Mouse (Mus musculus) heart, postnatal 0 days (tissue): ENCODE measurements around the gene Elavl2. TPM values are rescaled to one million over a fixed set of nuclear protein-coding genes. Genes with fewer than 3 reads are reported as not detected.

Source experiments
- ATAC-seq: fragments of 200-750 bp; cut with Nextera tagmentation; 2 replicates; pipeline ENCODE4 v1.8.0; 2017; ENCODE audit warnings: low read depth, moderate number of reproducible peaks, moderate library complexity; ENCODE audit not compliant: insufficient read depth
- DNase-seq: peaks from one replicate; pipeline ENCODE4 v3.0.0-alpha.2; 2016; ENCODE audit warnings: low spot score
- H3K27ac ChIP-seq: fragments of 300-500 bp; sonication (generic); 2 replicates; pipeline ENCODE4 v1.5.1; 2014; ENCODE audit warnings: low read depth, mild to moderate bottlenecking
- H3K27me3 ChIP-seq: fragments of 300-500 bp; sonication (generic); 2 replicates; pipeline ENCODE4 v1.6.1; 2014; ENCODE audit warnings: low read length, mixed read lengths; ENCODE audit not compliant: control insufficient read depth, insufficient read depth
- H3K36me3 ChIP-seq: fragments of 300-500 bp; sonication (generic); replicated peaks from 2 replicates; pipeline ENCODE4 v1.6.1; 2014; ENCODE audit warnings: low read length, mixed read lengths; ENCODE audit not compliant: control insufficient read depth, insufficient read depth
- H3K4me1 ChIP-seq: fragments of 300-500 bp; sonication (generic); 2 replicates; pipeline ENCODE4 v1.6.1; 2014; ENCODE audit warnings: antibody characterized with exemption; ENCODE audit not compliant: control insufficient read depth, insufficient read depth
- H3K4me2 ChIP-seq: fragments of 300-500 bp; sonication (generic); 2 replicates; pipeline ENCODE4 v1.6.1; 2014; ENCODE audit warnings: low read depth, mild to moderate bottlenecking, low read length, moderate library complexity
- H3K4me3 ChIP-seq: fragments of 300-500 bp; sonication (generic); 2 replicates; pipeline ENCODE4 v1.5.1; 2014; ENCODE audit warnings: low read depth, low read length
- H3K9ac ChIP-seq: fragments of 300-500 bp; sonication (generic); replicated peaks from 2 replicates; pipeline ENCODE4 v1.6.1; 2014; ENCODE audit warnings: low read depth, low read length, mixed read lengths
- H3K9me3 ChIP-seq: fragments of 300-500 bp; sonication (generic); replicated peaks from 2 replicates; pipeline ENCODE4 v1.6.1; 2016; ENCODE audit warnings: low read length; ENCODE audit not compliant: control insufficient read depth
- CTCF ChIP-seq: IDR thresholded peaks from 2 replicates; pipeline ENCODE4 v1.5.1; 2016; ENCODE audit warnings: antibody characterized with exemption, control low read depth, low read depth
- EP300 ChIP-seq: IDR thresholded peaks from 2 replicates; pipeline ENCODE4 v1.6.1; 2016; ENCODE audit warnings: antibody characterized with exemption, low read depth
- WGBS: fragments of 180-500 bp; shearing (Covaris S2); extraction: QIAGEN DNeasy Blood & Tissue Kit; methylation state at CpG from one replicate; pipeline ENCODE4 v1.1.7; 2014; 5-methylcytosine and 5-hydroxymethylcytosine counted together
- polyA plus RNA-seq: library from polyadenylated mRNA; unstranded; fragments of >200 nt; fragmentation: Nextera tagmentation; extraction: Ambion mirVana; gene quantifications from 2 replicates; pipeline ENCODE4 v1.2.1, GENCODE M21; 2015
- total RNA-seq: library from RNA; depleted of rRNA; stranded (reverse); fragments of >200 nt; gene quantifications from 2 replicates; pipeline ENCODE4 v1.2.3, GENCODE M21; 2014; ENCODE audit warnings: low replicate concordance

Gene Elavl2
- total and polyA plus RNA-seq, 2 experiments from 2014 or later = 1.00 TPM; not detected in 1

- under 1% methylated on average over 28 of the region's 28 CpGs for WGBS
- peak; percentile 97 for ATAC-seq
- H3K27me3 ChIP-seq = peaks cover 65% of the 10 kb centered on the region
- H3K27ac ChIP-seq = no peak overlapping the region
- peak; percentile 92 for DNase-seq
- H3K36me3 ChIP-seq = no peaks in the 10 kb centered on the region
- H3K9me3 ChIP-seq = no peaks in the 10 kb centered on the region
- H3K4me2 ChIP-seq = peak overlapping the region; percentile 81
- TF ChIP-seq EP300 (no peak), CTCF (no peak)
- H3K9ac ChIP-seq = no peak overlapping the region
- peaks cover 17% of the 10 kb centered on the region for H3K4me1 ChIP-seq
- H3K4me3 ChIP-seq = peak overlapping the region; percentile 60
Observed at GRCm38 (mm10) chr4:91376317-91376910, 24.2 kb downstream of the Elavl2 start.

- TF ChIP-seq CTCF (no peak), EP300 (no peak)
- no peak overlapping the region for H3K9ac ChIP-seq
- H3K9me3 ChIP-seq = no peaks in the 10 kb centered on the region
- peaks cover 65% of the 10 kb centered on the region for H3K27me3 ChIP-seq
- WGBS = 3% methylated on average over 7 of the region's 7 CpGs
- no peak overlapping the region for H3K27ac ChIP-seq
- H3K4me1 ChIP-seq = peaks cover 23% of the 10 kb centered on the region
- ATAC-seq (no peak), DNase-seq (no peak)
- H3K36me3 ChIP-seq = no peaks in the 10 kb centered on the region
- H3K4me2 ChIP-seq = peak overlapping the region; percentile 81
- H3K4me3 ChIP-seq = peak overlapping the region; percentile 60
Observed at GRCm38 (mm10) chr4:91375372-91375687, 25.3 kb downstream of the Elavl2 start.

DNA sequence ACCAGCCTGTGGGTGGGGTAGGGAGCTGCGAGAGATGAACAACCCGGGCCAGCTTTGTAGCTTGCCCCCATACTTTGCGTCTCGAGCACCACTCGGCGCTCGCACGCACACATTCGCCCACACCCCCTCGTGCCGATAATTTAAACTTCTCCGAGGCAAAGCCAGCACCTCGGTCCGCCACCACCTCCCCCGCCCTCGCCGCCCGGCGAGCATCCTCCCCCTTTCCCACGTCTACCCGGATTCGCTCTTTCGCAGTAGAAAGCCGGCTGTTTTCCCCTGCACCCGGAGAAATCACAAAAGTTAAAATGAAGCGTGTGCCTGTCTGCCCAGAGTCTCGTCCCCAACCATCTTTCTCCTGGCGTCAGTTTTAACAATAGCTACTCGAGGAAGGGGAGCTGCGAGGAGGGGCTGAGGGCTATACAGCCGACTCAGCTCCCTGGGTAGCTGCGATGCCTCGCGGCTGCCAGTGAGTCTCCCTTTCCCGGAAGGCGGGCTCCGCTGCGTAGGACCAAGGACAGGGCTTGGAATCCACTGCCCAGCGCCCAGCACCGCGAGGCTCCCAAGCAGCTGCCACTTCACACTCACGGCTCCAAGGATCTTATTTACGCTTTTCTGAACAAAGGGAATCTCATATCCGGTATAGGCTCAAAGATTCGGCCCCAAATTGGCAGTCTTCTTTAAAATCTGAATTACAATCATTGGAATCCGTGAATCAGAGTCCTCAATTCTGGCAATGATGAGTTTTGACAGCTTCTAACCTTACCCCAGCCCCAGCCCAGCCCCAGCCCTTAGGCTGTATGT, 25.8 kb downstream of the Elavl2 start:
- Histone ChIP-seq H3K27me3 (peaks cover 65% of the 10 kb centered on the region), H3K27ac (no peak overlapping the region), H3K36me3 (no peaks in the 10 kb centered on the region), H3K4me2 (peak overlapping the region; percentile 81), H3K9ac (no peak overlapping the region), H3K9me3 (no peaks in the 10 kb centered on the region), H3K4me3 (peak overlapping the region; percentile 60), H3K4me1 (peaks cover 23% of the 10 kb centered on the region)
- ATAC-seq (peak; percentile 46; the same call in 1 of the 2 replicates), DNase-seq (peak; percentile 16)
- WGBS = 1% methylated on average over 46 of the region's 46 CpGs
- TF ChIP-seq EP300 = no peak
- no peak for TF ChIP-seq CTCF

- no peak overlapping the region for H3K27ac ChIP-seq
- ATAC-seq (no peak), DNase-seq (no peak)
- WGBS = 10% methylated on average over 13 of the region's 13 CpGs
- H3K4me2 ChIP-seq = no peak overlapping the region
- H3K4me3 ChIP-seq = no peak overlapping the region
- peaks cover 65% of the 10 kb centered on the region for H3K27me3 ChIP-seq
- no peaks in the 10 kb centered on the region for H3K36me3 ChIP-seq
- no peaks in the 10 kb centered on the region for H3K9me3 ChIP-seq
- TF ChIP-seq CTCF (no peak), EP300 (no peak)
- H3K9ac ChIP-seq = no peak overlapping the region
- H3K4me1 ChIP-seq = peaks cover 23% of the 10 kb centered on the region
Observed at GRCm38 (mm10) chr4:91372844-91373243, 27.7 kb downstream of the Elavl2 start.

DNA sequence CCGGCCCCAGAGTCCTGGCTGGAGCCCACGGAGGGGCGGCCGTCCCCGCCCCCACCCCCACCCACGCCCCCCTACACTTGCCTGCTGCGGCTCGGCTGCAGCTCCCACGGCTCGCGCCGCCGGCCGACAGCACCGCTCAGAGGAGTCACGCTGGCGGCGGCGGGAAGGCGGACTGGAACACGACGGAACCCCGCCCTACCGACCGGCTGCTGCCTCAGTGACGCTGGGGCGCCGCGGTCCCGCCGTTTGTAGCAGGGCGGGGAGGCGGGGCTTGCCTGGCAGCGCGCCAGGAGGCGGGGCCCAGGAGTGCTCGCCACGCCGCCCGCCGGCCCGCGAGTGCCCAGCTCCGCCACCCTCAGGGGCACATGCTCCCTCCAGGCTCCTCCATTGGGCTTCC, 28.8 kb downstream of the Elavl2 start:
- H3K9ac ChIP-seq = no peak overlapping the region
- peak; percentile 24; the same call in 1 of the 2 replicates for ATAC-seq
- peak overlapping the region; percentile 55 for H3K4me3 ChIP-seq

More for the DNA sequence above, 28.8 kb downstream of the Elavl2 start:
- under 1% methylated on average over 29 of the region's 44 CpGs for WGBS
- TF ChIP-seq EP300 (no peak), CTCF (no peak)
- Histone ChIP-seq H3K27ac (no peak overlapping the region), H3K9me3 (no peaks in the 10 kb centered on the region), H3K36me3 (no peaks in the 10 kb centered on the region), H3K4me2 (peak overlapping the region; percentile 90), H3K27me3 (peaks cover 65% of the 10 kb centered on the region), H3K4me1 (peaks cover 23% of the 10 kb centered on the region)
- no peak for DNase-seq
